Mouse (Mus musculus): ENCODE data around the gene Lrrc2. TPM values are rescaled to one million over a fixed set of nuclear protein-coding genes. Genes with fewer than 3 reads are reported as not detected.

Gene Lrrc2
- polyA plus RNA-seq, 1 experiment from 2014 or later: 1.2 TPM

DNA sequence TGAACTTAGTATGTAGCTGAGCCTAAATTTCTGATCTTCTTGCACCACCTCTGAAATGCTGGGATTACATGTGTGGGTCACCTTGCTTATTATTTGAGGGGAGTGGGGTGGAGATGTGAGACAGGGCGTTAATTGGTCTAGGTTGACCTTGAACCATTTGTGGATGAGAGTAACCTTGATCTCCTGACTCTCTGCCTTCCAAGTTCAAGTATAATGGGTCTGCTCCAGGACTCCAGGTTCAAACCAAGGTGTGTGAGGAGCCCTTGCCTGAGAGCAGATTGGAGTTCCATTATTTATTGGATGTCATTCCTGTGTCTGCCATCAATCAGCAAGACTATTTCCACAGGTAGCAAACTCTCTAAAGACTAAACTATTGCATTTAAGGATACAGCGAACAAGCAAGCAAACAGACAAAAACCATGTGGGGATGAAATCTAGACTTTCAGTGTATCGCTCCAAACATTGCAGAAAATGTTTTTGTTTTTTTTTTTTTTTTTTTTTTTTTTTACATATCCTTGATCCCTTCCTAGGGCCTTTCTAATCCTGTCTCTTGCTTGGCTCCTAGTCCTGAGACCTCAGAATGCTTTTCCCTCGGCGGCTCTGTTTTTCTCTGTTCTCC lies 1.7 kb downstream of the Lrrc2 start:
- Histone ChIP-seq H3K4me1 (ENCODE audit: control insufficient read depth, insufficient read depth, low read length) (peaks cover 4% of the 10 kb centered on the region), H3K9me3 (replicated peaks; ENCODE audit: control insufficient read depth, low read length, poor library complexity, severe bottlenecking) (no peaks in the 10 kb centered on the region), H3K27me3 (ENCODE audit: control insufficient read depth, insufficient read depth, low read depth, low read length) (no peaks in the 10 kb centered on the region), H3K27ac (ENCODE audit: low read length) (peak overlapping the region; percentile 83), H3K4me3 (ENCODE audit: low read depth, low read length) (peak overlapping the region; percentile 56), H3K4me2 (ENCODE audit: low read length) (peak overlapping the region; percentile 73), H3K9ac (ENCODE audit: low read depth, low read length) (peak overlapping the region; percentile 69; the same call in 1 of the 2 replicates), H3K36me3 (ENCODE audit: control insufficient read depth, insufficient read depth, low read length) (no peaks in the 10 kb centered on the region)
- no peak for ATAC-seq
- 43% methylated on average over 5 of the region's 5 CpGs for WGBS

GRCm38 (mm10) chr9:110953550-110954461 lies 2.5 kb downstream of the Lrrc2 start:
- Histone ChIP-seq H3K9ac (ENCODE audit: low read depth, low read length) (peak overlapping the region; percentile 69), H3K4me1 (ENCODE audit: control insufficient read depth, insufficient read depth, low read length) (peaks cover 4% of the 10 kb centered on the region), H3K4me3 (ENCODE audit: low read depth, low read length) (peak overlapping the region; percentile 56), H3K36me3 (ENCODE audit: control insufficient read depth, insufficient read depth, low read length) (no peaks in the 10 kb centered on the region), H3K4me2 (ENCODE audit: low read length) (peak overlapping the region; percentile 73), H3K27me3 (ENCODE audit: control insufficient read depth, insufficient read depth, low read depth, low read length) (no peaks in the 10 kb centered on the region), H3K27ac (ENCODE audit: low read length) (peak overlapping the region; percentile 83), H3K9me3 (replicated peaks; ENCODE audit: control insufficient read depth, low read length, poor library complexity, severe bottlenecking) (no peaks in the 10 kb centered on the region)
- WGBS: under 1% methylated on average over 44 of the region's 44 CpGs
- ATAC-seq: peak; percentile 93

- ATAC-seq: no peak
- no peaks in the 10 kb centered on the region for H3K9me3 ChIP-seq (replicated peaks; ENCODE audit: control insufficient read depth, low read length, poor library complexity, severe bottlenecking)
- H3K27me3 ChIP-seq (ENCODE audit: control insufficient read depth, insufficient read depth, low read depth, low read length): no peaks in the 10 kb centered on the region
- H3K4me3 ChIP-seq (ENCODE audit: low read depth, low read length): no peak overlapping the region
- H3K4me1 ChIP-seq (ENCODE audit: control insufficient read depth, insufficient read depth, low read length): peaks cover 4% of the 10 kb centered on the region
- peak overlapping the region; percentile 73; the same call in 1 of the 2 replicates for H3K4me2 ChIP-seq (ENCODE audit: low read length)
- 31% methylated on average over 2 of the region's 2 CpGs for WGBS
- H3K27ac ChIP-seq (ENCODE audit: low read length): no peak overlapping the region
- H3K36me3 ChIP-seq (ENCODE audit: control insufficient read depth, insufficient read depth, low read length): no peaks in the 10 kb centered on the region
- H3K9ac ChIP-seq (ENCODE audit: low read depth, low read length): no peak overlapping the region
Measured at GRCm38 (mm10) chr9:110954681-110955445, 3.5 kb downstream of the Lrrc2 start.

- Histone ChIP-seq H3K4me1 (ENCODE audit: control insufficient read depth, insufficient read depth, low read length) (peaks cover 4% of the 10 kb centered on the region), H3K4me2 (ENCODE audit: low read length) (no peak overlapping the region)
Measured at GRCm38 (mm10) chr9:110955962-110956361, 4.6 kb downstream of the Lrrc2 start.

DNA sequence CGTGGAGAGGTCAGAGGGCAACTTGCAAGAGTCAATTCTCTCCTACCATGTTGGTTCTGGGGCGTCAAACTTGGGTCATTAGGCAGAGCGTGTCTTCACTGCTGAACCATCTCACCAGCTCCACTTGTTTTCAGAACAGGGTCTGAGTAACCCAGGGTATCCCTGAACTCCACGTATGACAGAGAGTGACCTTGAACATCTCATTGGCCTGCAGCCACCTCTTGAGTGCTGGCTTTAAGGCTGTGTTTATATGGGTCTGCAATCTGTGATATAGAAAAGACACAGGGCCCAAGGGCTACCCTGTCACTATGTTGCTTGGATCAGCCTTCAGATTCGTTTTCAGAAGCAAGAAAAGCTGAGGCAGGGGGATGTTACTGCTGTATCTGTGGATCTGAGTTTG lies 8.3 kb downstream of the Lrrc2 start:
- Histone ChIP-seq H3K27ac (ENCODE audit: low read length) (no peak overlapping the region), H3K4me1 (ENCODE audit: control insufficient read depth, insufficient read depth, low read length) (no peaks in the 10 kb centered on the region), H3K9me3 (replicated peaks; ENCODE audit: control insufficient read depth, low read length, poor library complexity, severe bottlenecking) (no peaks in the 10 kb centered on the region), H3K4me2 (ENCODE audit: low read length) (no peak overlapping the region), H3K4me3 (ENCODE audit: low read depth, low read length) (no peak overlapping the region), H3K9ac (ENCODE audit: low read depth, low read length) (no peak overlapping the region), H3K27me3 (ENCODE audit: control insufficient read depth, insufficient read depth, low read depth, low read length) (no peaks in the 10 kb centered on the region), H3K36me3 (ENCODE audit: control insufficient read depth, insufficient read depth, low read length) (no peaks in the 10 kb centered on the region)
- no peak for ATAC-seq
- 85% methylated on average over 5 of the region's 5 CpGs for WGBS

More at GRCm38 (mm10) chr9:110955962-110956361, 4.6 kb downstream of the Lrrc2 start:
- no peak overlapping the region for H3K4me3 ChIP-seq (ENCODE audit: low read depth, low read length)
- H3K9me3 ChIP-seq (replicated peaks; ENCODE audit: control insufficient read depth, low read length, poor library complexity, severe bottlenecking): no peaks in the 10 kb centered on the region
- H3K27ac ChIP-seq (ENCODE audit: low read length): no peak overlapping the region
- no peaks in the 10 kb centered on the region for H3K36me3 ChIP-seq (ENCODE audit: control insufficient read depth, insufficient read depth, low read length)
- no peak overlapping the region for H3K9ac ChIP-seq (ENCODE audit: low read depth, low read length)
- ATAC-seq: no peak
- no peaks in the 10 kb centered on the region for H3K27me3 ChIP-seq (ENCODE audit: control insufficient read depth, insufficient read depth, low read depth, low read length)
- WGBS: 86% methylated on average over 6 of the region's 6 CpGs

- Histone ChIP-seq H3K36me3 (ENCODE audit: control insufficient read depth, insufficient read depth, low read length) (no peaks in the 10 kb centered on the region), H3K9ac (ENCODE audit: low read depth, low read length) (no peak overlapping the region), H3K27ac (ENCODE audit: low read length) (no peak overlapping the region), H3K4me3 (ENCODE audit: low read depth, low read length) (no peak overlapping the region), H3K4me2 (ENCODE audit: low read length) (no peak overlapping the region), H3K4me1 (ENCODE audit: control insufficient read depth, insufficient read depth, low read length) (no peaks in the 10 kb centered on the region), H3K9me3 (replicated peaks; ENCODE audit: control insufficient read depth, low read length, poor library complexity, severe bottlenecking) (no peaks in the 10 kb centered on the region), H3K27me3 (ENCODE audit: control insufficient read depth, insufficient read depth, low read depth, low read length) (no peaks in the 10 kb centered on the region)
- WGBS: 80% methylated on average over 13 of the region's 13 CpGs
- ATAC-seq: no peak
Measured at GRCm38 (mm10) chr9:110960230-110961149, 9.1 kb downstream of the Lrrc2 start.

GRCm38 (mm10) chr9:110961386-110961785 lies 10.0 kb downstream of the Lrrc2 start:
- H3K4me3 ChIP-seq (ENCODE audit: low read depth, low read length): no peak overlapping the region
- no peak for ATAC-seq
- 98% methylated on average over 8 of the region's 8 CpGs for WGBS
- no peak overlapping the region for H3K4me2 ChIP-seq (ENCODE audit: low read length)
- no peaks in the 10 kb centered on the region for H3K36me3 ChIP-seq (ENCODE audit: control insufficient read depth, insufficient read depth, low read length)
- no peaks in the 10 kb centered on the region for H3K9me3 ChIP-seq (replicated peaks; ENCODE audit: control insufficient read depth, low read length, poor library complexity, severe bottlenecking)
- H3K27ac ChIP-seq (ENCODE audit: low read length): no peak overlapping the region
- no peak overlapping the region for H3K9ac ChIP-seq (ENCODE audit: low read depth, low read length)
- H3K4me1 ChIP-seq (ENCODE audit: control insufficient read depth, insufficient read depth, low read length): no peaks in the 10 kb centered on the region
- no peaks in the 10 kb centered on the region for H3K27me3 ChIP-seq (ENCODE audit: control insufficient read depth, insufficient read depth, low read depth, low read length)

- Histone ChIP-seq H3K27ac (ENCODE audit: low read length) (no peak overlapping the region), H3K4me1 (ENCODE audit: control insufficient read depth, insufficient read depth, low read length) (no peaks in the 10 kb centered on the region), H3K36me3 (ENCODE audit: control insufficient read depth, insufficient read depth, low read length) (no peaks in the 10 kb centered on the region), H3K4me2 (ENCODE audit: low read length) (no peak overlapping the region), H3K9me3 (replicated peaks; ENCODE audit: control insufficient read depth, low read length, poor library complexity, severe bottlenecking) (no peaks in the 10 kb centered on the region), H3K27me3 (ENCODE audit: control insufficient read depth, insufficient read depth, low read depth, low read length) (no peaks in the 10 kb centered on the region), H3K4me3 (ENCODE audit: low read depth, low read length) (no peak overlapping the region), H3K9ac (ENCODE audit: low read depth, low read length) (no peak overlapping the region)
- no peak for ATAC-seq
- 89% methylated on average over 8 of the region's 8 CpGs for WGBS
Measured at GRCm38 (mm10) chr9:110963566-110964115, 12.3 kb downstream of the Lrrc2 start.

Measured in midbrain, embryonic 16.5 days (tissue).